9 mouse cellular contexts compared by ENCODE assay signal in genomic region chr2:32436686-32437372, GRCm38 (mm10). TPM values are rescaled to one million over a fixed set of nuclear protein-coding genes. Genes with fewer than 3 reads are reported as not detected.
DNase-seq lines count a peak whose midpoint lies in the region; ATAC-seq and TF ChIP-seq lines count a peak whose summit lies in the region.
"Had no signal": no experiment of that assay in that cellular context is flagged by ENCODE, and none has a peak within 500 bp of the region (broad histone marks: within the 10 kb centered on the region; RNA-seq: fewer than 3 reads in every experiment).

No protein-coding gene starts in this region.

- H3K4me3 ChIP-seq in left cerebral cortex, adult 2 months = no peak overlapping the region
- H3K4me3 ChIP-seq in heart, postnatal 0 days (ENCODE audit: low read depth, low read length) = no peak overlapping the region
- no peak overlapping the region for H3K4me3 ChIP-seq in liver, embryonic 15.5 days (replicated peaks)
- H3K4me3 ChIP-seq in stomach, embryonic 15.5 days (replicated peaks) = no peak overlapping the region

- peaks cover 19% of the 10 kb centered on the region for H3K4me1 ChIP-seq in heart, postnatal 0 days (ENCODE audit: control insufficient read depth, insufficient read depth)
- H3K4me1 ChIP-seq in liver, embryonic 15.5 days (replicated peaks) = peaks cover 30% of the 10 kb centered on the region
- H3K4me1 ChIP-seq in stomach, embryonic 15.5 days = peaks cover 15% of the 10 kb centered on the region; the same call in 1 of the 2 replicates

- no peak for TF ChIP-seq EP300 in heart, postnatal 0 days (IDR thresholded peaks at IDR 0.05; ENCODE audit: low read depth)

- H3K9ac ChIP-seq in heart, postnatal 0 days (replicated peaks; ENCODE audit: low read depth, low read length) = no peak overlapping the region; the same call in 1 of the 2 replicates
- no peak overlapping the region for H3K9ac ChIP-seq in liver, embryonic 15.5 days
- no peak overlapping the region for H3K9ac ChIP-seq in stomach, embryonic 15.5 days

- no peaks in the 10 kb centered on the region for H3K36me3 ChIP-seq in heart, postnatal 0 days (replicated peaks; ENCODE audit: control insufficient read depth, insufficient read depth, low read length)
- H3K36me3 ChIP-seq in liver, embryonic 15.5 days (replicated peaks) = no peaks in the 10 kb centered on the region
- no peaks in the 10 kb centered on the region for H3K36me3 ChIP-seq in stomach, embryonic 15.5 days

- no peaks in the 10 kb centered on the region for H3K9me3 ChIP-seq in heart, postnatal 0 days (replicated peaks; ENCODE audit: control insufficient read depth, low read length)
- H3K9me3 ChIP-seq in liver, embryonic 15.5 days (replicated peaks) = no peaks in the 10 kb centered on the region
- H3K9me3 ChIP-seq in stomach, embryonic 15.5 days = no peaks in the 10 kb centered on the region

- no peak overlapping the region for H3K4me2 ChIP-seq in heart, postnatal 0 days (ENCODE audit: low read depth, low read length)
- no peak overlapping the region for H3K4me2 ChIP-seq in liver, embryonic 15.5 days
- H3K4me2 ChIP-seq in stomach, embryonic 15.5 days = no peak overlapping the region

- intact Hi-C loops in left cerebral cortex, adult 2 months (cut with DNase I) = no loop called here

- H3K27me3 ChIP-seq in heart, postnatal 0 days (ENCODE audit: control insufficient read depth, insufficient read depth, low read length) = no peaks in the 10 kb centered on the region
- H3K27me3 ChIP-seq in liver, embryonic 15.5 days = no peaks in the 10 kb centered on the region
- no peaks in the 10 kb centered on the region for H3K27me3 ChIP-seq in stomach, embryonic 15.5 days (replicated peaks)

- H3K27ac ChIP-seq in left cerebral cortex, adult 2 months = 0 out of 2 replicates have a peak overlapping the region, but pooled peaks have one; percentile 12
- peak overlapping the region; percentile 80 for H3K27ac ChIP-seq in heart, postnatal 0 days (ENCODE audit: low read depth)
- H3K27ac ChIP-seq in liver, embryonic 15.5 days (replicated peaks) = peak overlapping the region; percentile 39; the same call in 1 of the 2 replicates
- H3K27ac ChIP-seq in stomach, embryonic 15.5 days = peak overlapping the region; percentile 21; the same call in 1 of the 2 replicates

- peak; percentile 74 for ATAC-seq in heart, postnatal 0 days (ENCODE audit: insufficient read depth, low read depth)
- ATAC-seq in liver, embryonic 15.5 days (ENCODE audit: insufficient read depth) = peak; percentile 42; the same call in 1 of the 2 replicates
- ATAC-seq in stomach, embryonic 15.5 days (ENCODE audit: insufficient read depth, low FRiP score, low read depth) = no peak; the same call in 1 of the 2 replicates

- 42% methylated on average over 3 of the region's 3 CpGs for WGBS in heart, postnatal 0 days
- WGBS in liver, embryonic 15.5 days (ENCODE audit: insufficient replicate concordance) = 50% methylated on average over 3 of the region's 3 CpGs
- 64% methylated on average over 3 of the region's 3 CpGs for WGBS in stomach, embryonic 15.5 days

- TF ChIP-seq CTCF in left cerebral cortex, adult 2 months (IDR thresholded peaks at IDR 0.05) = no peak
- no peak for TF ChIP-seq CTCF in heart, postnatal 0 days (IDR thresholded peaks at IDR 0.05; ENCODE audit: low read depth)

- DNase-seq in left cerebral cortex, adult 2 months (ENCODE audit: extremely low spot score in 1 of 2, low spot score in 2 of 2) = no peak
- DNase-seq in left cerebral cortex, adult 8-10 months (ENCODE audit: low spot score in 2 of 2) = no peak
- DNase-seq in heart, postnatal 0 days (ENCODE audit: low spot score) = peak; percentile 69
- no peak for DNase-seq in adrenal gland, adult 18-20 months (ENCODE audit: low spot score in 2 of 2)
- no peak for DNase-seq in cerebellum, postnatal 10 days
- no peak for DNase-seq in adrenal gland, postnatal 10 days

RNA-seq across cellular contexts. Expression of gene Naif1, which starts 13.4 kb away (rescaled TPM):
- 1 to 10 TPM; 3.3 to 3.7 TPM for total RNA-seq in left cerebral cortex, adult 2 months (2021)
- 1 to 10 TPM; 3.8 to 4.1 (median 3.9) TPM for total RNA-seq in left cerebral cortex, adult 8-10 months (2022)
- total RNA-seq in heart, postnatal 0 days (2014; rRNA removed; ENCODE audit: low replicate concordance) = 3.2 and 4.2 TPM in 2 replicates
- 3.3 and 3.5 TPM in 2 replicates for polyA plus RNA-seq in heart, postnatal 0 days (2015; fragmentation: Nextera tagmentation; extraction: Ambion mirVana)
- polyA plus RNA-seq in liver, embryonic 15.5 days (2015; fragmentation: Nextera tagmentation; extraction: Ambion mirVana) = 2.4 TPM in 2 replicates
- polyA plus RNA-seq in stomach, embryonic 15.5 days (2015; fragmentation: Nextera tagmentation; extraction: Ambion mirVana) = 5.1 and 5.4 TPM in 2 replicates
- 1 to 10 TPM; 4.1 to 4.5 TPM for total RNA-seq in adrenal gland, adult 18-20 months (2021)
- total RNA-seq in adrenal gland, postnatal 10 days (2021) = 1 to 10 TPM; 3.6 to 3.7 TPM

RNA-seq across cellular contexts. Expression of gene Slc25a25, which starts 14.4 kb away (rescaled TPM):
- 10 to 100 TPM; 65.2 to 79.1 TPM for total RNA-seq in left cerebral cortex, adult 2 months (2021)
- total RNA-seq in left cerebral cortex, adult 8-10 months (2022) = 10 to 100 TPM; 56.5 to 66.1 (median 60.9) TPM
- 12.5 and 16.0 TPM in 2 replicates for total RNA-seq in heart, postnatal 0 days (2014; rRNA removed; ENCODE audit: low replicate concordance)
- polyA plus RNA-seq in heart, postnatal 0 days (2015; fragmentation: Nextera tagmentation; extraction: Ambion mirVana) = 6.5 and 6.6 TPM in 2 replicates
- 9.6 and 10.4 TPM in 2 replicates for polyA plus RNA-seq in liver, embryonic 15.5 days (2015; fragmentation: Nextera tagmentation; extraction: Ambion mirVana)
- polyA plus RNA-seq in stomach, embryonic 15.5 days (2015; fragmentation: Nextera tagmentation; extraction: Ambion mirVana) = 17.6 and 17.9 TPM in 2 replicates
- total RNA-seq in adrenal gland, adult 18-20 months (2021) = 10 to 100 TPM; 48.8 to 55.3 TPM
- total RNA-seq in adrenal gland, postnatal 10 days (2021) = 100 to 1,000 TPM in 1 of 2 experiments, 10 to 100 TPM in 1; 36.5 to 121 TPM

RNA-seq across cellular contexts. Expression of gene Ptges2, which starts 41.1 kb away (rescaled TPM):
- total RNA-seq in left cerebral cortex, adult 2 months (2021) = 10 to 100 TPM; 47.2 to 47.8 TPM
- 10 to 100 TPM; 46.9 to 51.4 (median 49.9) TPM for total RNA-seq in left cerebral cortex, adult 8-10 months (2022)
- total RNA-seq in heart, postnatal 0 days (2014; rRNA removed; ENCODE audit: low replicate concordance) = 33.9 and 46.7 TPM in 2 replicates
- polyA plus RNA-seq in heart, postnatal 0 days (2015; fragmentation: Nextera tagmentation; extraction: Ambion mirVana) = 62.6 and 65.4 TPM in 2 replicates
- 12.0 and 12.2 TPM in 2 replicates for polyA plus RNA-seq in liver, embryonic 15.5 days (2015; fragmentation: Nextera tagmentation; extraction: Ambion mirVana)
- 28.5 and 31.4 TPM in 2 replicates for polyA plus RNA-seq in stomach, embryonic 15.5 days (2015; fragmentation: Nextera tagmentation; extraction: Ambion mirVana)
- total RNA-seq in adrenal gland, adult 18-20 months (2021) = 10 to 100 TPM; 56.9 to 66.5 TPM
- 10 to 100 TPM; 91.7 to 98.5 TPM for total RNA-seq in adrenal gland, postnatal 10 days (2021)

RNA-seq across cellular contexts. Expression of gene Lcn2, which starts 48.8 kb away (rescaled TPM):
- total RNA-seq in left cerebral cortex, adult 2 months (2021) = 10 to 100 TPM in 1 of 2 experiments, under 1 TPM in 1; 0.44 to 19.4 TPM
- under 1 TPM; 0.50 to 0.81 (median 0.63) TPM for total RNA-seq in left cerebral cortex, adult 8-10 months (2022)
- total RNA-seq in heart, postnatal 0 days (2014; rRNA removed; ENCODE audit: low replicate concordance) = 1.1 and 6.0 TPM in 2 replicates
- polyA plus RNA-seq in heart, postnatal 0 days (2015; fragmentation: Nextera tagmentation; extraction: Ambion mirVana) = 1.8 and 2.0 TPM in 2 replicates
- polyA plus RNA-seq in liver, embryonic 15.5 days (2015; fragmentation: Nextera tagmentation; extraction: Ambion mirVana) = 185 and 214 TPM in 2 replicates
- 25.1 and 30.7 TPM in 2 replicates for polyA plus RNA-seq in stomach, embryonic 15.5 days (2015; fragmentation: Nextera tagmentation; extraction: Ambion mirVana)
- total RNA-seq in adrenal gland, adult 18-20 months (2021) = 1 to 10 TPM; 1.7 to 2.1 TPM
- total RNA-seq in adrenal gland, postnatal 10 days (2021) = 10 to 100 TPM; 12.0 to 21.8 TPM
- total RNA-seq: ES-E14 had no signal

RNA-seq across cellular contexts. Expression of gene 1110008P14Rik, which starts 55.1 kb away (rescaled TPM):
- total RNA-seq in left cerebral cortex, adult 2 months (2021) = 100 to 1,000 TPM; 341 to 349 TPM
- total RNA-seq in left cerebral cortex, adult 8-10 months (2022) = 100 to 1,000 TPM; 226 to 280 (median 259) TPM
- 159 and 195 TPM in 2 replicates for total RNA-seq in heart, postnatal 0 days (2014; rRNA removed; ENCODE audit: low replicate concordance)
- polyA plus RNA-seq in heart, postnatal 0 days (2015; fragmentation: Nextera tagmentation; extraction: Ambion mirVana) = 77.0 and 84.9 TPM in 2 replicates
- polyA plus RNA-seq in liver, embryonic 15.5 days (2015; fragmentation: Nextera tagmentation; extraction: Ambion mirVana) = 25.0 and 29.0 TPM in 2 replicates
- polyA plus RNA-seq in stomach, embryonic 15.5 days (2015; fragmentation: Nextera tagmentation; extraction: Ambion mirVana) = 36.1 and 42.9 TPM in 2 replicates
- 100 to 1,000 TPM; 158 to 166 TPM for total RNA-seq in adrenal gland, adult 18-20 months (2021)
- 100 to 1,000 TPM; 143 to 149 TPM for total RNA-seq in adrenal gland, postnatal 10 days (2021)

Comparison
In these comparisons a context has a peak if more than half of its experiments do, and no peak if none do; other contexts are left out.
1. H3K27ac ChIP-seq: peak in every context shown above with its lines; median percentile 80 in heart, postnatal 0 days; 39 in liver, embryonic 15.5 days; 21 in stomach, embryonic 15.5 days; 12 in left cerebral cortex, adult 2 months.